11 mouse cellular contexts compared by ENCODE assay signal in genomic region chr17:8328511-8329174, GRCm38 (mm10). TPM values are rescaled to one million over a fixed set of nuclear protein-coding genes. Genes with fewer than 3 reads are reported as not detected.
A peak's percentile ranks its signal among the peaks of the same experiment; 100 is the strongest.
DNase-seq lines count a peak whose midpoint lies in the region; ATAC-seq and TF ChIP-seq lines count a peak whose summit lies in the region.
"Had no signal": no experiment of that assay in that cellular context is flagged by ENCODE, and none has a peak within 500 bp of the region (broad histone marks: within the 10 kb centered on the region; RNA-seq: fewer than 3 reads in every experiment).

No protein-coding gene starts in this region.

- no peak overlapping the region for H3K4me2 ChIP-seq in heart, postnatal 0 days (ENCODE audit: low read depth, low read length)
- H3K4me2 ChIP-seq in midbrain, postnatal 0 days (ENCODE audit: low read depth, low read length, poor library complexity, severe bottlenecking), result no peak overlapping the region
- no peak overlapping the region for H3K4me2 ChIP-seq in stomach, postnatal 0 days (replicated peaks; ENCODE audit: low read depth)

- TF ChIP-seq CTCF in heart, postnatal 0 days (IDR thresholded peaks at IDR 0.05; ENCODE audit: low read depth), result 0 out of 2 replicates have a peak, but pooled peaks have one; percentile 18
- peak; percentile 61 for TF ChIP-seq CTCF in midbrain, postnatal 0 days (IDR thresholded peaks at IDR 0.05)
- TF ChIP-seq CTCF in stomach, postnatal 0 days (IDR thresholded peaks at IDR 0.05; ENCODE audit: low read depth), result peak; percentile 50

- H3K4me3 ChIP-seq in heart, postnatal 0 days (ENCODE audit: low read depth, low read length), result no peak overlapping the region
- no peak overlapping the region for H3K4me3 ChIP-seq in midbrain, postnatal 0 days (ENCODE audit: low read depth, low read length)
- H3K4me3 ChIP-seq in midbrain, embryonic 10.5 days, result no peak overlapping the region
- no peak overlapping the region for H3K4me3 ChIP-seq in stomach, postnatal 0 days (ENCODE audit: low read depth, low read length)

- no peaks in the 10 kb centered on the region for H3K9me3 ChIP-seq in heart, postnatal 0 days (replicated peaks; ENCODE audit: control insufficient read depth, low read length)
- no peaks in the 10 kb centered on the region for H3K9me3 ChIP-seq in midbrain, postnatal 0 days (ENCODE audit: low read length)
- H3K9me3 ChIP-seq in midbrain, embryonic 10.5 days (replicated peaks), result peaks cover 5% of the 10 kb centered on the region; the same call in 1 of the 2 replicates
- no peaks in the 10 kb centered on the region for H3K9me3 ChIP-seq in stomach, postnatal 0 days (ENCODE audit: control insufficient read depth, low read length)

- no peaks in the 10 kb centered on the region for H3K4me1 ChIP-seq in heart, postnatal 0 days (ENCODE audit: control insufficient read depth, insufficient read depth)
- no peaks in the 10 kb centered on the region for H3K4me1 ChIP-seq in midbrain, postnatal 0 days (ENCODE audit: insufficient read depth, low read length)
- no peaks in the 10 kb centered on the region for H3K4me1 ChIP-seq in midbrain, embryonic 10.5 days
- H3K4me1 ChIP-seq in stomach, postnatal 0 days (replicated peaks; ENCODE audit: control insufficient read depth, insufficient read depth), result no peaks in the 10 kb centered on the region

- no peaks in the 10 kb centered on the region for H3K27me3 ChIP-seq in heart, postnatal 0 days (ENCODE audit: control insufficient read depth, insufficient read depth, low read length)
- no peaks in the 10 kb centered on the region for H3K27me3 ChIP-seq in midbrain, postnatal 0 days (ENCODE audit: insufficient read depth, low read length)
- H3K27me3 ChIP-seq in midbrain, embryonic 10.5 days (ENCODE audit: low read depth, poor library complexity, severe bottlenecking), result no peaks in the 10 kb centered on the region
- H3K27me3 ChIP-seq in stomach, postnatal 0 days (ENCODE audit: control insufficient read depth, insufficient read depth, low read length), result no peaks in the 10 kb centered on the region

- intact Hi-C loops in heart, postnatal 14 days (cut with DNase I), result no loop called here

- H3K27ac ChIP-seq in heart, postnatal 0 days (ENCODE audit: low read depth), result no peak overlapping the region
- no peak overlapping the region for H3K27ac ChIP-seq in midbrain, postnatal 0 days (ENCODE audit: low read depth, low read length)
- H3K27ac ChIP-seq in midbrain, embryonic 10.5 days (replicated peaks), result no peak overlapping the region
- no peak overlapping the region for H3K27ac ChIP-seq in stomach, postnatal 0 days (replicated peaks)

- no peak for ATAC-seq in heart, postnatal 0 days (ENCODE audit: insufficient read depth, low read depth)
- no peak for ATAC-seq in midbrain, postnatal 0 days (ENCODE audit: low FRiP score)
- peak; percentile 60; the same call in 1 of the 2 replicates for ATAC-seq in common myeloid progenitor, adult 5-6 weeks (replicated peaks; ENCODE audit: low read depth, poor library complexity, severe bottlenecking)
- ATAC-seq in stomach, postnatal 0 days (ENCODE audit: low FRiP score, low TSS enrichment), result peak; percentile 80

- H3K36me3 ChIP-seq in heart, postnatal 0 days (replicated peaks; ENCODE audit: control insufficient read depth, insufficient read depth, low read length), result peaks cover 11% of the 10 kb centered on the region
- H3K36me3 ChIP-seq in midbrain, postnatal 0 days (ENCODE audit: insufficient read depth, low read length), result peaks cover 40% of the 10 kb centered on the region
- H3K36me3 ChIP-seq in midbrain, embryonic 10.5 days, result peaks cover 27% of the 10 kb centered on the region
- H3K36me3 ChIP-seq in stomach, postnatal 0 days (ENCODE audit: control insufficient read depth, insufficient read depth, low read length), result peaks cover 5% of the 10 kb centered on the region; the same call in 1 of the 2 replicates

- no peak for TF ChIP-seq EP300 in heart, postnatal 0 days (IDR thresholded peaks at IDR 0.05; ENCODE audit: low read depth)
- no peak for TF ChIP-seq EP300 in stomach, postnatal 0 days (optimal IDR thresholded peaks at IDR 0.05)

- DNase-seq in heart, postnatal 0 days (ENCODE audit: low spot score), result no peak
- no peak for DNase-seq in heart, postnatal 14 days
- DNase-seq in midbrain, postnatal 0 days (ENCODE audit: low spot score), result no peak
- DNase-seq in midbrain, embryonic 10.5 days (ENCODE audit: low spot score), result no peak
- DNase-seq in stomach, postnatal 0 days (ENCODE audit: low spot score), result no peak
- no peak for DNase-seq in right cerebral cortex, postnatal 25 days
- DNase-seq in adrenal gland, postnatal 10 days, result no peak
- DNase-seq: kidney, adult 18-20 months had no signal

- H3K9ac ChIP-seq in heart, postnatal 0 days (replicated peaks; ENCODE audit: low read depth, low read length), result no peak overlapping the region
- no peak overlapping the region for H3K9ac ChIP-seq in midbrain, postnatal 0 days (replicated peaks; ENCODE audit: low read length, poor library complexity, severe bottlenecking)
- H3K9ac ChIP-seq in stomach, postnatal 0 days (ENCODE audit: low read length), result no peak overlapping the region

- 69% methylated on average over 7 of the region's 7 CpGs for WGBS in heart, postnatal 0 days
- 69% methylated on average over 7 of the region's 7 CpGs for WGBS in midbrain, postnatal 0 days
- 62% methylated on average over 7 of the region's 7 CpGs for WGBS in midbrain, embryonic 10.5 days
- 70% methylated on average over 7 of the region's 7 CpGs for WGBS in stomach, postnatal 0 days

RNA-seq across cellular contexts. Expression of gene Prr18, which starts 8.6 kb away (rescaled TPM):
- total RNA-seq in heart, postnatal 0 days (2014; rRNA removed; ENCODE audit: low replicate concordance), result not detected in 2 replicates
- polyA plus RNA-seq in heart, postnatal 0 days (2015; fragmentation: Nextera tagmentation; extraction: Ambion mirVana), result 0.10 TPM in 1 of 2 replicates, not detected in the other
- total RNA-seq in heart, postnatal 14 days (2021), result under 1 TPM; 0.24 to 0.69 TPM
- 29.8 and 31.5 TPM in 2 replicates for total RNA-seq in midbrain, postnatal 0 days (2014; rRNA removed)
- polyA plus RNA-seq in midbrain, postnatal 0 days (2015; fragmentation: Nextera tagmentation; extraction: Ambion mirVana), result 15.7 and 15.9 TPM in 2 replicates
- 0.73 and 0.86 TPM in 2 replicates for polyA plus RNA-seq in midbrain, embryonic 10.5 days (2016; fragmentation: Nextera tagmentation; extraction: Ambion mirVana)
- total RNA-seq in common myeloid progenitor, adult 5-6 weeks (2017), result 0.32 and 0.34 TPM in 2 replicates
- 0.50 and 0.62 TPM in 2 replicates for polyA plus RNA-seq in stomach, postnatal 0 days (2015; fragmentation: Nextera tagmentation; extraction: Ambion mirVana)
- total RNA-seq in adrenal gland, postnatal 10 days (2021), result under 1 TPM; 0.24 to 0.45 TPM

RNA-seq across cellular contexts. Expression of gene Sft2d1, which starts 17.7 kb away (rescaled TPM):
- total RNA-seq in heart, postnatal 0 days (2014; rRNA removed; ENCODE audit: low replicate concordance), result 29.2 and 68.5 TPM in 2 replicates
- polyA plus RNA-seq in heart, postnatal 0 days (2015; fragmentation: Nextera tagmentation; extraction: Ambion mirVana), result 54.4 and 57.3 TPM in 2 replicates
- total RNA-seq in heart, postnatal 14 days (2021), result 10 to 100 TPM; 16.7 to 21.2 TPM
- 113 and 130 TPM in 2 replicates for total RNA-seq in midbrain, postnatal 0 days (2014; rRNA removed)
- polyA plus RNA-seq in midbrain, postnatal 0 days (2015; fragmentation: Nextera tagmentation; extraction: Ambion mirVana), result 221 and 235 TPM in 2 replicates
- 67.1 and 81.1 TPM in 2 replicates for polyA plus RNA-seq in midbrain, embryonic 10.5 days (2016; fragmentation: Nextera tagmentation; extraction: Ambion mirVana)
- 20.8 and 32.2 TPM in 2 replicates for total RNA-seq in common myeloid progenitor, adult 5-6 weeks (2017)
- 96.2 and 104 TPM in 2 replicates for polyA plus RNA-seq in stomach, postnatal 0 days (2015; fragmentation: Nextera tagmentation; extraction: Ambion mirVana)
- total RNA-seq in adrenal gland, postnatal 10 days (2021), result 10 to 100 TPM; 38.4 to 45.0 TPM

RNA-seq across cellular contexts. Expression of gene T2, which starts 27.1 kb away (rescaled TPM):
- 0.19 and 2.1 TPM in 2 replicates for total RNA-seq in heart, postnatal 0 days (2014; rRNA removed; ENCODE audit: low replicate concordance)
- polyA plus RNA-seq in heart, postnatal 0 days (2015; fragmentation: Nextera tagmentation; extraction: Ambion mirVana), result 3.7 and 4.0 TPM in 2 replicates
- total RNA-seq in heart, postnatal 14 days (2021), result under 1 TPM; 0.26 to 0.27 TPM
- 0.38 and 2.1 TPM in 2 replicates for total RNA-seq in midbrain, postnatal 0 days (2014; rRNA removed)
- 0.81 and 0.90 TPM in 2 replicates for polyA plus RNA-seq in midbrain, postnatal 0 days (2015; fragmentation: Nextera tagmentation; extraction: Ambion mirVana)
- polyA plus RNA-seq in midbrain, embryonic 10.5 days (2016; fragmentation: Nextera tagmentation; extraction: Ambion mirVana), result 0.43 and 0.46 TPM in 2 replicates
- total RNA-seq in common myeloid progenitor, adult 5-6 weeks (2017), result not detected in 2 replicates
- 0.13 and 0.18 TPM in 2 replicates for polyA plus RNA-seq in stomach, postnatal 0 days (2015; fragmentation: Nextera tagmentation; extraction: Ambion mirVana)
- under 1 TPM in 1 of 2 experiments, not detected in 1; 0.18 TPM for total RNA-seq in adrenal gland, postnatal 10 days (2021)
- total RNA-seq: gastrocnemius, adult 8-10 months had no signal
- polyA plus RNA-seq: liver, embryonic 16.5 days had no signal

RNA-seq across cellular contexts. Expression of gene Mpc1, which starts 45.9 kb away (rescaled TPM):
- 878 and 986 TPM in 2 replicates for total RNA-seq in heart, postnatal 0 days (2014; rRNA removed; ENCODE audit: low replicate concordance)
- 744 and 806 TPM in 2 replicates for polyA plus RNA-seq in heart, postnatal 0 days (2015; fragmentation: Nextera tagmentation; extraction: Ambion mirVana)
- 100 to 1,000 TPM; 496 to 503 TPM for total RNA-seq in heart, postnatal 14 days (2021)
- 306 and 314 TPM in 2 replicates for total RNA-seq in midbrain, postnatal 0 days (2014; rRNA removed)
- 494 and 535 TPM in 2 replicates for polyA plus RNA-seq in midbrain, postnatal 0 days (2015; fragmentation: Nextera tagmentation; extraction: Ambion mirVana)
- polyA plus RNA-seq in midbrain, embryonic 10.5 days (2016; fragmentation: Nextera tagmentation; extraction: Ambion mirVana), result 77.0 and 90.5 TPM in 2 replicates
- total RNA-seq in common myeloid progenitor, adult 5-6 weeks (2017), result 113 TPM in 2 replicates
- 292 and 304 TPM in 2 replicates for polyA plus RNA-seq in stomach, postnatal 0 days (2015; fragmentation: Nextera tagmentation; extraction: Ambion mirVana)
- total RNA-seq in adrenal gland, postnatal 10 days (2021), result 100 to 1,000 TPM; 347 to 385 TPM

Comparison
In these comparisons a context has a peak if more than half of its experiments do, and no peak if none do; other contexts are left out.
1. ATAC-seq: peak in common myeloid progenitor, adult 5-6 weeks (single experiment) and stomach, postnatal 0 days (single experiment); none in heart, postnatal 0 days (single experiment) and midbrain, postnatal 0 days (single experiment).
2. RNA of gene Prr18, which starts 8.6 kb away (total RNA-seq): 29.8 to 31.5 TPM in midbrain, postnatal 0 days; 0.24 to 0.69 TPM in heart, postnatal 14 days, 0.24 to 0.45 TPM in adrenal gland, postnatal 10 days, 0.32 to 0.34 TPM in common myeloid progenitor, adult 5-6 weeks and not detected in heart, postnatal 0 days; every median in the first group is over 10 times any median in the second.
3. Peak in every context shown above with its lines, with median percentiles within 50 percentile points of each other: CTCF ChIP-seq.